Mouse (Mus musculus) c-Kit-positive CD71-positive TER-119-positive erythroid progenitor cells, embryonic 14.5 days (primary cell): ENCODE measurements around the gene Krtap4-6.
"Not testable (repeated sequence)": the region's sequence is repeated elsewhere in the genome, so short reads cannot be mapped to it uniquely, and the experiment has no call there.

Experiments
- DNase-seq: peaks from one replicate; pipeline ENCODE4 v3.0.0-alpha.2; 2013; ENCODE audit warnings: low spot score

Gene Krtap4-6

DNA sequence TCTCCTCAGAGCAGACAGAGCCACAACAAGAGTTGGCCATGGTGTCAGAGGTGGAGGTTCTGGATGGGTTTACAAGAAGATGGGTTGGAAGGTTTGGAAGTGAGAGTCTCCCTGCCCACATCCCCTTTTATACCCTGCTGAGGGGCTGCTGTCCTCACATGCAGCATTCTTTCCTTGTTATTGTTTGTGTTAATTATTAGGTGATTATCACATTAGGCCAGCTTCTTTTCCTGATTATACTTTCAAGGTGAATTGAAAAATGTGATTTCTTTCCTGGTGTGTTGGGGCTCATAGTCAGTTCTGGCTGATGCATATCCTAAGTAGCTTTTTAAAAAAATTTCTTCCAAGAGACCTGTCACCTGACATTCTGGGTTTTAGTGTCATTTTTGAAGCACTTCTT is at the start of gene Krtap4-6:
Gene Krtap4-6 (minus strand): TSS at position 101 of the 400 bp plus-strand sequence.
- DNase-seq = no peak

DNA sequence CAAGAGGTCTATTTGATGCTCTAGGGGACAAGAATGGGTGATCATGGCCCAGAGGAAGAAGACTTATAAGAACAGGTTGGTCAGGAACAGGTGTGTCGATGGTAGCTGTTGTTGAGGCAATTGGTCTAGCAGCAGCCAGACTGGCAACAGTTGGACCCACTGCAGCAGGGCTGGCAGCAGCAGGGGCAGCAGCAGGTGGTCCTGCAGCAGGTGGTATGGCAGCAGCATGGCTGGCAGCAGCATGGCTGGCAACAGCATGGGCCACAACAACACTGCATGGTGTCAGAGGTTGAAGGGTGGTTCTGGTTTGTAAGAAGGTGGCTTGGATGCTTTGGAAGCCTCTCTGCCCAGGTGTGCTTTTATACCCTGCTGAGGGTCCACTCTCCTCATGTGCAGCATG is 24.7 kb upstream of the Krtap4-6 start, which contains the start of gene Gm14190:
Gene Gm14190 (minus strand): TSS at position 278 of the 400 bp plus-strand sequence.
- no peak for DNase-seq

DNA sequence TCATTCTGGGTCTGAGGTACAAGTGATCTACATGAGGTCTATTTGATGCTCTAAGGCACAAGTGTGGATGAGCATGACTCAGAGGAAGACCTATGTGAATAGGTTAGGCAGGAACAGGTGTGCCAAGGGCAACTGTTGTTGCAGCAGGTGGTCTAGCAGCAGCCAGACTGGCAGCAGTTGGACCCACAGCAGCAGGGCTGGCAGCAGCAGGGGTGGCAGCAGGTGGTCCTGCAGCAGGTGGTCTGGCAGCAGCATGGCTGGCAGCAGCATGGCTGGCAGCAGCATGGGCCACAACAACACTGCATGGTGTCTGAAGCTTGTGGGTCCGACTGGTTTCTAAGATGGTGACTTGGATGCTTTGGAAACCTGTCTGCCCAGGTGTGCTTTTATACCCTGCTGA is 19.5 kb upstream of the Krtap4-6 start:
- not testable (repeated sequence) for DNase-seq

DNA sequence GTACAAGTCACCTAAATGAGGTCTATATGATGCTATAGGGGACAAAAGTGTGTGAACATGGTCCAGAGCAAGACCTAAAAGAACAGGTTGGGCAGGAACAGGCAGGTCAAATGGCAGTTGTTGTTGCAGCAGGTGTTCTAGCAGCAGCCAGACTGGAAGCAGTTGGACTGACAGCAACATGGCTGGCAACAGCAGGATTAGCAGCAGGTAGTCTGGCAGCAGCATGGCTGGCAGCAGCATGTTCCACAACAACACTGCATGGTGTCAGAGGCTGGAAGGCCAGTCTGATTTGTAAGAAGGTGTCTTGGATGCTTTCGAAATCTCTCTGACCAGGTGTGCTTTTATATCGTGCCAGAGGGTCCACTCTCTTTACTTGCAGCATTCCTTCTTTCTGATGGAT is 17.7 kb upstream of the Krtap4-6 start:
- DNase-seq = no peak

DNA sequence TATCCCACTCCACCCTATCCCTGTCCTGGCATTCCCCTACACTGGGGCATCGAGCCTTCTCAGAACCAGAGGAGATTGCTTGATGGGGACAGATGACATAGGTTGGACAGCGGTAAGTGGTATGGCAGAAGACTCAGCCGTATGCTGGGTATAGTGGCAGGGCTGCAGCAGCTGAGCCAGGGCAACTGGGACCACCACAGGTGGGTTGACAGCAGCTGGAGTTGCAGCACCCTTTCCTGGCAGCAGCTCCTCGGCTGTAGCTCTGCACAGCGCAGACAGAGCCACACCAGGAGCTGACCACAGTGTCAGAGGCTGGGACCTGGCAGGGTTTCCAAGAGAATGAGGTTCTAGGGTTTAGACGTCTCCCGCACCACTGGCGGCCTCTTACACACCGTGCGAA is 3.0 kb downstream of the Krtap4-6 start:
- no peak for DNase-seq

DNA sequence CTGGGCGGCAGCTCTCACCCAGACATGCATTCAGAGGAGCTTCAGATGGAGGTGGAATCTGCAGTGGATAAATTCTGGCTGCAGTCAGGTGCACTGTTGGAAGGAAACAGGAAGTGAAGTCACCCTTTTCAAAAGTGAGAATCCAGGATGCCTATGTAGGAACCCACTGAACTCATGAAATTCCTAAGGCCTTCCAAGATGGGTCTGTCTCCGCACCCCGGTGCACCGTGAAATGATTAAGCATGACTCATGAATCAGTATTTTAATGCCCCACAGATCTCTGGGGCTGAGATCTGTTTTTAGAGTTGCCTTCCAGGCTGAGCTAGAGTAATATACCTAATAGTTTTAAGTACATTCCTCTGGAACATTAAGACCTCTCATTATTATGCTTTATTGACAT is 6.5 kb downstream of the Krtap4-6 start:
- no peak for DNase-seq

DNA sequence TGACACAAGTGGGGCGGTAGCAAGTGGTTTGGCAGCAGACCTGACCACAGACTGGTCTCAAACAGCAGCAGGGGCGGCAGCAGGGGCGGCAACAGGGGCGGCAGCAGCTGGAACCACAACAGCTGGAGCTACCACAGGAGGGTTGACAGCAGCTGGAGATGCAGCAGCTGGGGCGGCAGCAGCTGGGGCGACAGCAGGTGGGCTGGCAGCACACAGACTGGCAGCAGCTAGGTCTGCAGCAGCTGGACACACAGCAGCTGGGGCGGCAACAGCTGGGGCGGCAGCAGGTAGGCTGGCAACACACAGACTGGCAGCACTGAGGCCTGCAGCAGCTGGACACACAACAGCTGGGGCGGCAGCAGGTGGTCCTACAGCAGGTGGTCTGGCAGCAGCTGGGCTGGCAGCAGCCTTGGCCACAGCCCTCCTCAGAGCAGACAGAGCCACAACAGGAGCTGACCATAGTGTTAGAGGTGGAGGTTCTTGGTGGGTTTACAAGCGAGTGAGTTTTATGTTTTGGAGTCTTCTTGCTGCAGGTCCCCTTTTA is 7.2 kb downstream of the Krtap4-6 start, which contains the start of gene Gm11563:
Gene Gm11563 (minus strand): TSS at position 494 of the 544 bp plus-strand sequence.
- not testable (repeated sequence) for DNase-seq

DNA sequence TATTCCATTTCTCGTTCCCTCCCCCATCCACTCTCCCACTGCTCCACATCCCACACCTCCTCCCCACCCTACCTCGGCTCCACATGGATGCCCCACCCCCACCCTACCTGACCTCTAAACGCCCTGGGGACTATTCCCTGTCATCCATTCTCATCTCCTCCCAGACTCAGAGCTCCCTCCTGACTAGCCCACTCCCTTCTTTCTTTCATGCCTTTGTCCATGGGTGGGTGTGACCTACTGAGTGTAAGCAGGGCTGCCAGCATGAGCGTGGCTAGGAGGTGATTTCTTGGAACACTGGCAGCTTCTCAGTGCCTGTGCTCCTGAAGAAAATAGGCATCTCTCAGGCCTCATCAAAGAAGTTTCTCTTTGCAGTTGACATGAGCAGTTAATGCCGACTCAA is 8.7 kb downstream of the Krtap4-6 start:
- DNase-seq = no peak

DNA sequence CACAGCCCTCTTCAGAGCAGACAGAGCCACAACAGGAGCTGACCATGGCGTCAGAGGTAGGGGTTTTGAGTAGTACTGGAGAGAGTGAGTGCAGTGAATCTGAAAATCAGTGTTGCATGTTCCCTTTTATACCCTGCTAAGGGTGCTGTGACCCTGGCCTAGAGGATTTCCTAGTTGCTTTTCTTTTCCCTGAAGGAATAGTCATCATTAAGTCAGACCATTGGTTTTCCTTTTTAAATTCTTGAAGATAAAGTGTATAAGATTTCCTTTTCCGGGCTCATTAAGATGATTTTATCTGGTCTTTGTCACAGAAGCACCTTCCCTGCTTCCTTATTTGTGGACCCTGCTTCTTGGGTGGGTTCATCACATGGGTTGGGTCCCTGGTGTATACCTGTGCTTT is 15.6 kb downstream of the Krtap4-6 start, which contains the start of gene Gm11555:
Gene Gm11555 (minus strand): TSS at position 101 of the 400 bp plus-strand sequence.
- no peak for DNase-seq

DNA sequence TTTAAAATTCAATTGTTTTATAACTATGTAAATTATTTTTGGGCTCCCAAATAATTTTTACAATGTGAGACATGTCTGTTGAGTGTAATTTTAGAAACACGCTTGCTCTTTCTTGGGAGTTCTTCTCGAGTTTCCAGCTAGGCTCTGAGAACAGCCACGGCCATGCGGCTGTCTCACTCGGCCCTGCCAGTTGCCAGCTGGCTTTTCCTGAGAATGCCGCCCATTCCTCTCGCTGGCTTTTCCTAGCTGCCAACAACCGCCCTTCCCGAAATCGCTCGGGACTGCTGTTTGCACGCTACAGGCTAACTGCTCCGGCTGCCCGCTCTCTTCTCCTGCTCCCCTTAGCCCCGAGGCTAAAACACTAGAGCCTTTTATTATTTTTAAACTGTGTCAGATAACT is 19.3 kb downstream of the Krtap4-6 start:
- no peak for DNase-seq

DNA sequence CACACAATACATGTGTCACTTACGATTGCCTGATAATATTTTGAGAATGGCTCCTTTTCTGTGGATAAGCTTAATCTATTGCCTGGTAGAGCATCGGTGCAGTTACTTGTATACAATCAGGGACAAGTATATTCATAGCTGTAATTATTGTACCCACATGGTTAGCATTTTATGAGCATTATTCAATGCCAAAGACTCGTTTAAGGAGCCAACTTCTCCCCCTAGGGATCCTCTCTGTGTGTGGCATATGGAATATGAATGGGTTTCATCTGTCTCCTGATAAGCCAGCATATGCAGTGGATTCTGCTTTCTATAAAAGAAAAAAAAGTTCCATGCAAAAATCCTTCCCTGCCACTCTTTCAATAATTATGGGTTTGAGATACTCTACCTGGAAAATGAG is 21.4 kb downstream of the Krtap4-6 start:
- DNase-seq = no peak

DNA sequence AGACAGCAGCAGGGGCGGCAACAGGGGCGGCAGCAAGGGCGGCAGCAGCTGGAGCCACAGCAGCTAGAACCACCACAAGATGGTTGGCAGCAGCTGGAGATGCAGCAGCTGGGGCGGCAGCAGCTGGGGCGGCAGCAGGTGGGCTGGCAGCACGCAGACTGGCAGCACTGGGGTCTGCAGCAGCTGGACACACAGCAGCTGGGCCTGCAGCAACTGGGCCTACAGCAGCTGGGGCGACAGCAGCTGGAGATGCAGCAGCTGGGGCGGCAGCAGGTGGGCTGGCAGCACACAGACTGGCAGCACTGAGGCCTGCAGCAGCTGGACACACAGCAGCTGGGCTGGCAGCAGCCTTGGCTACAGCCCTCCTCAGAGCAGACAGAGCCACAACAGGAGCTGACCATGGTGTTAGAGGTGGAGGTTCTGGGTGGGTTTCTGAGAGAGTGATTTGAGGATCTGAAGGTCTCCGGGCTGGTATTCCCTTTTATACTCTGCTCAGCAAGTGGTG is 22.1 kb downstream of the Krtap4-6 start, which contains the start of gene Krtap4-7:
Gene Krtap4-7 (minus strand): TSS at position 455 of the 505 bp plus-strand sequence.
- not testable (repeated sequence) for DNase-seq

DNA sequence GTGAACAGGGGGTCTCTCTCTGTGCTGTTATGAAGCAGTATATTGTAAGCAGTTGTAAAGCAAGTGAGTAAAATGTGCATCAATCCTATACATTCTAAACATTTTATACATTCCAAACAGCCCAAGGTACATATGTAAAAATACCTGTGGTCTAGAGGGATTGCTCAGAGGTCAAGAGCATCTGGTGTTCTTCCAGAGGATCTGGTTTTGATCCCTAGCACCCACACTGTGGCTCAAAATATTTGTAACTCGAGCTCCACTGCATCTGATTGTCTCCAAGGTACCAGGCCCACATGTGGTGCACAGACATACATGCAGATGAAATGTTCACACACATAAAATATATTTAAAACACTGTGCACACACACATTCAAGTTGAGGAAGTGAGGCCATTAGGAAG is 24.8 kb downstream of the Krtap4-6 start:
- no peak for DNase-seq

DNA sequence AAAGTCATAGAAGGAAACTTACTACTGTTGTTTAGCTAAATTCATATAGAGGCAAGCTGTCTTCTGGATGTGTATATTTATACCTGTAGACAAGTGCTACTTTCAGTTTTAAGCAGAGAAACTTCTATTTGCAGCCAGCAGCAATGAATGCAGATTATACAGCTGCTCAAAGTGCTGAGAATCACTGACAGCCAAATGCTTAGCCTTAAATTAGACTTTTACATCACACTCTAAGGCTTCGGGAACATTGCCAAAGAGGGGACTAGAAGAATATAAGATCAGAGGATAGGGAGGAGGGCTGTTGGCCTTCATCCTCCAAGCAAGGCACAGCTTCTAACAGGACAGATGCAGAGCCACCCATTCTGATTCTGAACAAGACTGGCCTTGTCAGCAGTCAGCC is 28.7 kb downstream of the Krtap4-6 start:
- no peak for DNase-seq

DNA sequence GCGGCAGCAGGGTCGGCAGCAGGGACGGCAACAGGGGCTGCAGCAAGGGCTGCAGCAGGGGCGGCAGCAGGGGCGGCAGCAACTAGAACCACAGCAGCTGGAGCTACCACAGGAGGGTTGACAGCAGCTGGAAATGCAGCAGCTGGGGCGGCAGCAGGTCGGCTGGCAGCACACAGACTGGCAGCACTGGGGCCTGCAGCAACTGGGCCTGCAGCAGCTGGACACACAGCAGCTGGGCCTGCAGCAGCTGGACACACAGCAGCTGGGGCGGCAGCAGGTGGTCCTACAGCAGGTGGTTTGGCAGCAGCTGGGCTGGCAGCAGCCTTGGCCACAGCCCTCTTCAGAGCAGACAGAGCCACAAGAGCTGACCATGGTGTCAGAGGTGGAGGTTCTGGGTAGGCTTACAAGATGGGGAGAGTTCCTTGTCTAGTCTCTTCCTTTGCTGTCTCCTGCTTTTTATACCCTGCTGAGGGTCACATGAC is 31.1 kb downstream of the Krtap4-6 start, which contains the start of gene Krtap4-2:
Gene Krtap4-2 (minus strand): TSS at position 432 of the 482 bp plus-strand sequence.
- DNase-seq = no peak

DNA sequence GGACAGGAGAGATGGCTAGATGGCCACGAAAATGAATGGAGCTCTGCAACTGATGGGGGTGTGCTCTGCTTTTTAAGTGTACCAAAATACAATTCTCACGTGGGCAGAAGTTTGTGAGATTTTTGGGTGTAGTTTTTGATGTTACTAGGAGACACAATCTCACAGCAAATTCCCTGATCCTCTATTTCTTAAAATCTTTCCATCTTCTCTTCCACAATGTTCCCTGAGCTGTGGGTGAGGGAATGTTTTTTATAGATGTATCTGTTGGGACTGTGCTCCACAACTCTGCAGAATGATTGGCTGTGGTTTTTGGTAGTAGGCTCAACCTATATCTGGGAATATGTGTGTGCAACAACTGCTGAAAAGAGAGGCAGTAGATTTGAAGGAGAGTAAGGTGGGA is 32.5 kb downstream of the Krtap4-6 start:
- no peak for DNase-seq

DNA sequence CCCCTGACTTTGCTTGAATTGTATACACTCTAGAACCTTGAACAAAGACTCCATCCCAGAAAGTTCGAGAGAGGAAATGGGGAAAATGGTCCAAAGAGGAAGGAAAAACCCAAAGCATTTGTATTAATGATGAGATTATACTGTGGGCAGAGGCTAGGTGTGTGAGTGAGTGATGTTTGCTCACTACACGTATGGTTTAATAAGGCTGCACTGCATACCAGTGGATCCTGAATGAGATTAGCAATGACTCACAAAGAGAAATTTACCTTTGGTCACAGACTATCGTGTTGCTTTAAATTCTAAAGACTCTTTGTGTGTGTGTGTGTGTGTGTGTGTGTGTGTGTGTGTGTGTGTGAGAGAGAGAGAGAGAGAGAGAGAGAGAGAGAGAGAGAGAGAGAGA is 34.9 kb downstream of the Krtap4-6 start:
- DNase-seq = no peak

DNA sequence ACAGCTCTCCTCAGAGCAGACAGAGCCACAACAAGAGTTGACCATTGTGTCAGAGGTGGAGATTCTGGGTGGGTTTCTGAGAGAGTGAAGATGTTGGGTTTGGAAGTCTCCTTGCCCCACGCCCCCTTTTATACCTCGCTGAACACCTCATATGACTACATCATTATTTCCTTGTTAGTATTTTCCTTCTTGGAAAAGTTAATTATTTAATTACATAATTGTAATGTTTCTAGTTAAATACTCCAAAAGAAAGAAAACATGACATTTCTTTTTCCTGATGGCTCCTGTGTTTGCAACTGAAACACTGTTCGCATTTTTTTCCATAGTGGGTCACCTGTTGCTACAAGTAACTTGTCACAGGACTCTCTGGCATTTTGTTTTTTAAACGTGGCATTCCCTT is 37.6 kb downstream of the Krtap4-6 start, which contains the start of gene Krtap4-1:
Gene Krtap4-1 (minus strand): TSS at position 101 of the 400 bp plus-strand sequence.
- no peak for DNase-seq

DNA sequence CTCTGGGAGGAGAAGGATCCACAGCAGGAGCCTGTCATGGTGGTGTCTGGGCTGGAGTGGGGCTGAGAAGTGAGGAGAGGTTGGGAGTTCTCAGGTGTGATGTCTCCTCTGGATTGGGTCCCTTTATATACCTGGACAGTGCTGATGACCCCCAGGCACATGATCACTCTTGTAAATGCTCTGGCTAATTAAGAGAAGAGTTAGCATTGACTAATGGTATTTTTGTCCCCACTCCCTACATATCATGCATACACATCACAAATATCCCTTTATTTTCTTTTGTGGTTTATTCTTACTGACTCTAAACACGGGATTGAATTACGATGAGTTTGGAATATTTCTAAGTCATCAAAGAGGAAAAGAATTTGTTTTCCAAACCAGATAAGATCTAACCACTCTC is 45.4 kb downstream of the Krtap4-6 start, which contains the start of gene Gm11562:
Gene Gm11562 (minus strand): TSS at position 101 of the 400 bp plus-strand sequence.
- DNase-seq = no peak
